Mouse (Mus musculus) erythroblast, embryonic 14.5 days (primary cell): Measurements from ENCODE around the gene Vmn2r103.

ENCODE experiments used
- GATA1 ChIP-seq: IDR thresholded peaks from 2 replicates; pipeline ENCODE4 v1.6.1; 2012; ENCODE audit warnings: low read length, inconsistent platforms, mixed read lengths
- TAL1 ChIP-seq: IDR thresholded peaks from 3 replicates; pipeline ENCODE4 v1.6.1; 2012; ENCODE audit warnings: low read length, inconsistent platforms, mixed read lengths

DNA sequence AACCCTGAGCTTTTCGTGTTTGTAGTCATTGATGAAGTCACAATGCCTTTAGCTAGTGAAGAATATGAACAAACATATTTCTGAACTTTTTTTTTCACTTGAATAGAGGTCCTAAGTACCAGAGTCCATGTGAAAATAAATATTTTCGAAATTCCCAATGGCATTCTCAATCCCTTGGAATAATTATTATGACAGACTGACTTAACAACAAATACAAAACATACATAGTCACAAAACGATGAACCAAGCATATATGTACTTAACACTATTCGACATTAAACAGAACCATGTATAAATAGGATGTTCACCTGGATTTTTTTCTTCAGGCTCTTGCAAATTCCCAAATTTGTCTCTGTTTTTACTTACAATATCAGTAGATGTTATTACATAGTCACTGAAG, at the start of gene Vmn2r103:
- no peak for TF ChIP-seq GATA1
- TF ChIP-seq TAL1, result no peak
